Mouse (Mus musculus): Measurements from ENCODE around the gene Ifi206.
A peak's percentile ranks its signal among the peaks of the same experiment; 100 is the strongest.

Ifi206 gene

GRCm38 (mm10) chr1:173418936-173419621, 71.8 kb downstream of the Ifi206 start:
- DNase-seq (ENCODE audit: low read depth, low spot score), result peak; percentile 38

DNA sequence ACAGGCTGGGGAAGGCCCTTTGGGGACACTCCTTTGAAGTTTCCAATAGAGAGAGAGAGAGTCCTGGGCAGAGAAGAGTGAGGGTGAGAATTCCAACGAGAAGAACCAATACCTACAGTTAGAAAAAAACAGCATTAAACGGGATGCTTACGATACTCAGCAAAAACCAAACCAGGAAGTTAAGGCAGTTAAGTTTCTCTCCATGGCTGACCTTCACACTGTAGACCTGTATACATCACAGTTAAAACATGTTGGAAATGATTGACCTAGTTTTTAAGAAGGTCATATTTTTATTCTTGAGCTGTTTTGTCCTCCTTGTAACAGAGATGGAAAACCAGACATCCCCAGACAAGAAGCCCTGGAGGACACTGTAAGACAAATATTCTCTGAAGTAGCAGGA, 72.3 kb downstream of the Ifi206 start:
- DNase-seq (ENCODE audit: low read depth, low spot score), result no peak

Data from WW6 (cell line).